Mouse (Mus musculus) embryonic fibroblast, embryonic 13.5 days (primary cell): ENCODE data around the gene Hist1h3f.

Experiments used
- CTCF ChIP-seq: IDR thresholded peaks from 2 replicates; pipeline ENCODE4 v1.5.1; 2011; ENCODE audit warnings: mild to moderate bottlenecking, control low read depth, low read length, moderate library complexity, borderline replicate concordance; ENCODE audit not compliant: insufficient read depth
- POLR2A ChIP-seq: IDR thresholded peaks from 2 replicates; pipeline ENCODE4 v1.6.1; 2011; ENCODE audit warnings: low read depth, mild to moderate bottlenecking, control low read depth, low read length, moderate library complexity

- TF ChIP-seq CTCF, result no peak
- no peak for TF ChIP-seq POLR2A
Observed at GRCm38 (mm10) chr13:23529480-23530165, 14.2 kb upstream of the Hist1h3f start.
